Mouse (Mus musculus): ENCODE results near the gene Aff3.

Gene Aff3

DNA sequence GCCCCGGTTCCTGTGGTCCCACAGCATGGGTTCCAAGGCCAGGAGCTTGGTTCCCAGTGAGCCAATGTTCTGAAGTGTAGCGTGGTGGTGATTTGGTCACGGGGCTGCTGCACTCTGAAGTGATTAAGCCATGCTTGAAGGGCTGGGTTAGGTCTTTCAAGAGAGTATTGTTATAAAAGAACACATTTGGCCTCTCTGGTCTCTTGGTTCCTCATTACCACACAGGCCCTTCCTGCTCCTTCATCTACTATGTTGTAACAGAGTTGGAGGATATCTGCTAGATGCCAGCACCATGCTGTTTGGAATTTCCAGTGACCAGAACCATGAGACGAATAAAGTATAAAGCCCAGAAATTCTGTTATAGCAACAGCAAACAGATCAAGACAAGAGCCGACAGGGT, 431.6 kb downstream of the Aff3 start:
- DNase-seq (ENCODE audit: low spot score) = no peak

DNA sequence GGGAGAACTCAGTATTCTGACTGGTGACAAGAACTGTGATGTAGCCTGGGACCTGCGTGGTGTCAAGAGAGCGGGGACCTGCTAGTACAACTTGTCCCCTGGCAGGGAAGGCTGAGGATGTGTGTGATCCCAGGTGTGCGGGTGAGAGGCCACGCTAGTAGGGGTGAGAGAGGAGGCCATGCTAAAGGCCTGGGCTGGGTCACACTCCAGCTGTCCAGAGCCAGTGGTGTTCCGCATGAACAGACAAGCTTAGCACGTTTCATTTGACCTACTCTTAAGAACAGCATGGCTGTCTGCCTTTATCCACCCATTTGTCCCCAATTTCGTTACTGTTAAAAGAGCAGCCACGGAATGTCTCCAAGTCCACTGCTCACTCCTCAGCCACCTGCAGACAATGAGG, 434.7 kb downstream of the Aff3 start:
- DNase-seq (ENCODE audit: low spot score) = no peak

DNA sequence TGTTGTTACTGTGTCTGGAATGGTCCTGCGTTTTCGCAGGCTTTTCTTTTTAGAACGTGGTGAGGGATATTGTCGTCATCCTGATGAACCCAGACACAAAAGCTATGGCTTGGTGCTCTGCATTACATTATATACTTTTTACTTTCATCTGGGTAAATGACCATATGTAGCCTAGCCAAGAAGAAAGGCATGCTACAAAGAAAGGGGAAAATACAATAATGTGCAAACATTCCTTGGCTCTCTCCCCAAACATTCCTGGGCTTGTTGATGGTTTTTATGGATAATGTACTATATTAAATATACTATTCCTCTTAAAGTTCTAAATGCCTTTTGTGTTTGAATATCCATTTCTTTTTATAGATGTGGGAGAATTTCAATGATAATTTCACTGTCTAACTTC, 435.9 kb downstream of the Aff3 start:
- DNase-seq (ENCODE audit: low spot score) = no peak

DNA sequence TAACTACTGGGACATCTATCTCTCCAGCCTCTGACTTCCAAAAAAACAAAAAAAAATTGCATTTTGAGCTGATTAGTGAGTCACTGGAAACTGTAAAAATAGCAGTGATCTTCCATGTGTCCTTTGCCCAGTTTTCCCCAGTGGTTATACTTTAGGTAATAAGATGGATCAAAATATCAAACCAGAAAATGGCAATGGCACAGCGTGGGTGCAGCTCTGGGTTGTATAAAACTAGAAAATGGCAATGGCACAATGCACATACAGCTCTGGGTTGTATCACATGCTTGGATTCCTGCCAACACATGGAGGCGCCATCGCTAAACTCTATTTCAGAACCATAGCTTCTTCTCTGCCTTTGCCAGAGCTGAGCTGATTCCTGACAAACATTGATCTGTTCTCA, 439.6 kb downstream of the Aff3 start:
- no peak for DNase-seq (ENCODE audit: low spot score)

DNA sequence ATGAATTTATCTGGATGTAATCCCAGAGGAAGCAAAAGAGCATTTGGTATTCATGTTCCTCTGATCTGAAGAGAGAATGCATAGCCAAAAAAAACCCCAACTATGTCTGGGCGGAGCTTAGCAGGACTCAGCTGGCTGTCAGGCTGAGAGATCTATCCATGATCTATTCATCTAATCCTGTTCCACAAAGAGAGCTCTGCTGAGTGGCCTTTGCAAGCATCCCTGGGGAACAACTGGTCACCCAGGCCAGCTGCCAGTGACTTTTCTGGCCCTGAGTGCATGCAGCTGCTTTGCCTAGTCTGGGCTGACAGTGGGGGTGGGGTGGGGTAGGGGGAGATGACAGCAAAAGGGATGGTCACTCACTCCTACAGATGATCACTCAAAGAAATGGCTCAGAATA, 442.6 kb downstream of the Aff3 start:
- DNase-seq (ENCODE audit: low spot score) = no peak

DNA sequence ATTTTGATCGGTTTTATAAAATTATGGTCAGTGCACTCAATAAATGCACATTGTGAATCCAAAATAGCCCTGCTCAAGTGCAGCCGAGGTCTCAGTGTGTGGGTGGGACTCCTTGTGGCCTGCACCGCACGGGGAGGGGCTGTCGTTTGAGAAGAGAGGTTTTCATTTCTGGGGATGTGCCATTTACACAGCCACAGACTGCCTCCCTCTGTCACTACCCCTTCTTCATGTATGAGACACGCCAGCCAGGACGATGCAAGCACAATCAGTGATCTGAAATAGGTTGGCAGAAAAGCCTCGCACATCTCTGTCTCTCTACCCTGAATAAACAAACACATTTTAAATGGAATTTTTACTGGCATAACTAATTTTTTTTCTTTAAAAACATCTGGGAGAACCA, 443.3 kb downstream of the Aff3 start:
- DNase-seq (ENCODE audit: low spot score) = no peak

DNA sequence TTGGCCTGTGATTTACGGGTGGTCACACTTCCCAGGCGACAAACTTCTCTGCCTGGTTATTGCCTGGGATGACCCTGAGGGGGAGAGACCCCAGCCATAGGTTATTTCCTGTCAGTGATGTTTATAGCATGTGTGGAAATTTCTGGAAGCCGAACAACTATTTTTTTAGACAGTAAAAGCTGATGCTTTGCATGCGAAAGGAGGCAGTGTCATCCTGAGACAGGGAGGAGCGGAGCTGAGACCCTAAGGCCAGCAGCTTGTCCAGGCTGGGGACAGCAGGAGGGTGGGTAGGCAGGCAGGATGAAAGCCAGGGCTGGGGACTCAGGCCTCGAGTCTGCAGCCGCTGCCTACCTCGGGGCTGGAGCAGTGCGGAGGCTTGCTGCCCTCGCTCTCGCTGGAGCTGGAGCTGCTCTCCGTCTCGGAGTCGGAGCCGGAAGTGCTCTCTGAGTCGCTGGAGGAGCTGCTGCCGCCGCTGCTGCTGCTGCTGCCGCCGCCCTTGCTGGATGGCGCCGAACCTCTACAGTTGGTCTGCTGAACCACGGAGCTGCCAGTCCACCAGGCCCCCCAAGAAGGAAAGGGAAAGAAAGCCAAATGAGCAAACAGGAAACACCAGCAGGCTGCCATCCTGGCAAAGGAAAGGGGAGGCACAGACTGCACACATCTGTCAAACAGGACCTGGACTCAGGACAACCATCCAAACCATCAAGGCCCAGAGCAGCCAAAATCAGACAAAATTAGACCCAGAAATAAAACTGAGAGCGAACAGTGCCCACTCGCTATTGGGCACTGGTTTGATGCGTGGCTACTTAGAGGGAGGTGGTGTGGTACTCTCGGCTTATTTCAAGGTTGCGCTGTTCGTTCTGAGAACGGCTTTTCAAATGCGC, 446.6 kb downstream of the Aff3 start:
- peak; percentile 28 for DNase-seq (ENCODE audit: low spot score)

DNA sequence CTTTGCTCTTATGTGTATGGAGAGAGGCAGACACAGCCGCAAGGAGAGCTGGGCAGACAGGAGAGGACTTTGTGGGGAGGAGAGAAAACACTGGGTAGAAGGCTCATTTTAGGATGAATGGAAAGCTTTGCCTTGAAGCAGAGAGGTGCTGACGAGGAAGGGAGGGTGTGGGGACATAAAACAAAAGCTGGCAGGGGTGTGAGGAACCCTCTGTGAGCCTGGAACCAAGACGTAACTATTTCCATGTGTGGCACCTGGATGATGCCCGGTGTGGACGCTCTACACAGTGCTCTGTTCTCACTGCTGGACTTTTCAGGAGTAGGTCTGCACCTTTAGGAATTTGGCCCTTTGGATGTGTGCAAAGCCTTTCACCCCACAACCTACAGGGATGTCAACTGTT, 447.7 kb downstream of the Aff3 start:
- DNase-seq (ENCODE audit: low spot score) = no peak

DNA sequence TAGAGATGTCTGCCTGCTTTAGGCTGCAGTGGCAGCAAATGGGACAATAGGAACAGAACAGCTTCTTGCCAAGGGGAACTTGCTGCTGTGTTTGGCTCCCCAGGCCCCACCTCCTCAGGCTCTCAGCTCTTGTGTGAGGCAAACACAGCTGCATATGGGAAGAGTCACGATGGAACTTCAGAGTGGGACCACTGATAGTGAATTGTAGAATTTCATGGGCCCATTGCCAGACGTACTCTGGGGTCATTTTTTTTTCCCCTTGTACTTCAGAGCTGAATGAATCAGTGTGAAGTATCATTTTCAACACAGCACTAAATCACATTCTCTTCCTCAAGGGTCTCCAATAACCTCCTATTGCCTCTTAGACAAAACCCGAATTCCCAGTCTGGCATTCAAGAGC, 451.4 kb downstream of the Aff3 start:
- no peak for DNase-seq (ENCODE audit: low spot score)

DNA sequence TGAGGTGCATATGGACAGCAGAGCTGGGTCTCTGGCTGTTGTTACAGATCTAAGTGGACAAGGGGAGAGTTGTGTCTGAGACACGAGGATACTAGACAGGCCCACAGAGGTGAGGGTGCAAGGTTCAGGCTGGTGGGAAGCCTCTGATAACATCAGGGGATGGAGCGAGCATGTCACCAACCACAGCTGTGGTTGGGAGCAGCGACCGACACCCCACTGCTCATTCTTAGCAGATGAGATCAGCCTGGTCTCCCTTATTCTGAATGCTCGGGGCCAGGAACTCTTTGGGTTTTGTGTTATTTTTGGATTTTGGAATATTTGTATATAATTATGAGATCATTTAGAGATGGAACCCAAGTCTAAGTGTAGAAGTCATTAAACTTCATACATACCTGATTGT, 452.4 kb downstream of the Aff3 start:
- no peak for DNase-seq (ENCODE audit: low spot score)

DNA sequence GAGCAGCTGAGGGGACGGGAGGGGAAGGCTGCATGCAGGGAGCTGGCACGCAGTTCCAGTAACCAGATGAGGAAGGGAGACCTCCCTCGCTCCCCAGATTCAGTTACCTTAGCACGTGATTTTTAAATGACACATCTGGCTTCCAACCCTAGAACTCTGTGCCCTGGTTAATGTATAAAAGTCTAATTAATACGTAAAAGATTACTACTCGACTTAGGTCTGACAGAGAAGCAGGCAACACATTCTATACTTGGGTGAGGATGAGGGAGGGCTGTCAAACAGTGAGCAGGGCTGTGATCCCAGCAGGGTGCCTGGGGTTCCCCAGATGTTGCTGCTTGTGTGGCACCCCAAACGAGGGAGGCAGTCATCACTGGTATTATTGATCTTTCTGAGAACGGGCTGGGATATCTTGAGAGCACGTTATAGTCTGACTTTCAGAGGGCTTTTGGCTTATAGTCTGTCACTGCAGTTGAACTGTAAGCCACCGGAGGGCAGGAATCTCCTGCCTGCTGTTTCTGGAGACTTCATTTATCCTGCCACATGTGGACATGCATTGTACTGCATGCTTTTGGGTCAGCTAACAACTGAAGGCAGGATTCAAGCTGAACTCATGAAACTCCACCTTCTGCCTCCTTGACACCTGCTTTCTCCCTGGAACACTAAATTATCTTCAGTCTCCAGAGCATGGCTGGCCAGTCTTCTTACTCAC, 462.1 kb downstream of the Aff3 start:
- DNase-seq (ENCODE audit: low spot score) = peak; percentile 12

DNA sequence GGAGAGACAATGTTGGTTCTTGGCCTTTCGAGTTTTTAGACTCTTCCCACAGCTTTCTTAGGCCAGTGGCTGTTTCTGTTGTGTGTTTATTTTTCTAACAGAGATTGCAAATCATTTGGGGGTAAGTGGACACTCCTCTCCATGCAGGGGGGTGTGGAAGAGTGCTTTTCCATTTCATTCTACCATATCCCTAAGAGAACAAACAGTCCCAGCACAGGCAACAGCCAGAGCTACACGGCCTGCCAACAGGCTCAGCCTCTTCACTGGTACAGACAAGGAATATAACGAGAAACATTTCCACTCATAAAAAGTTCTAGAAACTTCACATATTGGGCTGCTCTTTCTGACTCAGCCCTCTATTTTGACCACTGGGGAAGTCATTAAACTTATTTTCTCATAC, 463.0 kb downstream of the Aff3 start:
- DNase-seq (ENCODE audit: low spot score) = no peak

DNA sequence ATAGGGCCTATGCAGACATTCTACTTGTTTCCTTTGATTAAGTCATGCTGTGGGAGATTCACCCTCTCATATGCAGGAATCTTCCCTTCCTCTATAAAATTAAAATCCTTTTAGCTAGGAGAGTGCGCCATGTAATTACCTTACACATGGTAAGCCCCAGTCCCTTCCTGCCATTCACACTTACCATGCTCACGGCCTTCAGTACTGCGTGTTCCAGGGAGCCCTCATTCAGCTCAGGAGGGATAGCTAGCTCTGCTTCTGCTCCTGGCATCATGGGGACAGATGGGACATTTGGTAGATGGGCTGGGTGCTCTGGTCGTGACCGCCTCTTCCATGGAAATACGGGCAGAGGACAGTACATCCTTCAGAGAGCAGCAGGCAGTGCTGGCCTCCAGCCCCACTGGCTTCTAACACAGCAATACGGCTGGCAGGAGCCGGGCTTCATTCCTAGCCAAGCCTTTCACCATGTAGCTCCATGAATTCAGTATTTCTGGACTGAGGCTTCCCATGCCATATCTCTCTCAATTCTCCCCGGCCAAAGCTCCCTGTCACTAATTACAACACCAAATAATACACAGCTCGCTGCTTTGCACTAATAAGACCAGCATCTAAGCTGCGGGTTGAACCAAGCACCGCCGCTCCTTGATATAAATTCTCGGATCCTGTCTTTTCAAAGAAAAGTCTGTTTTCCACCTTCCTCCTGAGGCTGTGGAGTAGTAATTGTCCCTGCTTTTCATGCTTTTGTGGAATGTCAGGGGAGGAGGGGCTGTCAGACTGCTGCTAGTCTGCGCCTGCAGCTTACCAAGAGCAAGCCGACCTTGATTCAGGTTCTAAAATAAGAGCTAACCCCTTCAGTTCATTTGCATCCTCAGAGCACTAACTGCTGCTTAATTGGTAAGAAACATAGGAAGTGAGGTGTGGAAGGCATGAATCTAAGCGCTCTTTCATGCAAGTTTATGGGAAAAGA, 464.8 kb downstream of the Aff3 start:
- DNase-seq (ENCODE audit: low spot score) = no peak

DNA sequence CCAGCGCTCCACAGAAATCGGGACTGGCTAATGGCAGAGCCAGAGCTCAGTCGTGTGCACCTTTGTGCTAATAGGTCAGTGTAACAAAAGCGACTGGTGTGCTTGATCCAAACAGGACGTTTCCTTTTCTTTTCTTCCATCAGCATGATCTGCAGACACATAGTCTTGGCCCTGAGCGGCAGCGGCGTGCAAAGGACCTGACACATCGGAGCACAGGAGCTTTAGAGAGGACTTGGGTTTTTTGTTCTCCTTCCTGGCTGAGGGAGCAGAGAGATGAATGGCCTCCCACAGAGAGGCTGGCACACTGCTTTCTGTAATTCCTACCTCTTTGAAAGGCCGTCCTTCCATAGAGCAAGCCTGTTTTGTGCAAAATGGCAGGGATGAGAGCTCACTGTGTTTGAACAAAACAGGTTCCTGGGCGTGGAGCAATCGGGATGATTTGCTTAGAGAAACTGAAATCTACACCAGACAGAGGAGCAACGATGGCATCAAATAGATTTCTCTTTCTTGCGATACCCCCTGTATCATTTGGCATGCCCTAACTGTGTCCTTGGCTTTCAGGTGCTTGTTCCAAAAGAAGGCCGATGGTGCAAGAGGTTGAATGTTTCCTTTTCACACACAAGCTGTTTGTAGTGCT, 466.2 kb downstream of the Aff3 start:
- DNase-seq (ENCODE audit: low spot score) = no peak

DNA sequence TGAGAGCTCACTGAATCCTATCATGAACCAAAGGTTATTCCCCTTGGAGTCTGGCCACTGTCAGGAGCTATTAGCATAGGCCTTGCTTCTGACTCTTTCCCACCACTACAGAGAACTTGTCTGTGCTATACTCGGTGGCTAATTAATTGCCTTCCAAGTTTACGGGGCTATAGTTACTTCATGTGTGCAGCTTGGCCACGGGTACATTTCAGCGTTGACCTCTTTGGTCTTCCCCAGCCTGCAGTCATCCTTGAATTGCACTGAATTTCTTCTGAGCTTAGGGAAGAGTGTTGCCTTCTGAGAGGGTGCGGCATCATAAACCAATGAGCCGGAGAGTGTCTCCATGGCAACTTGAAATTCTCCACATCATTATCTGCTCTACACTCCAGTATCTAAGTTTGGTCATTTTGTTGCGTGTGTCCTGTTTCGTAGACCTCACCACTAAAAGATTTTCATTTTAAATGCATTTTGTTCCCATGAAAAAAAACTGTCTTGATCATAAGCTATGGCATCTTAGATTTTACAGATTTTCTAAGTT, 467.5 kb downstream of the Aff3 start:
- DNase-seq (ENCODE audit: low spot score) = no peak

DNA sequence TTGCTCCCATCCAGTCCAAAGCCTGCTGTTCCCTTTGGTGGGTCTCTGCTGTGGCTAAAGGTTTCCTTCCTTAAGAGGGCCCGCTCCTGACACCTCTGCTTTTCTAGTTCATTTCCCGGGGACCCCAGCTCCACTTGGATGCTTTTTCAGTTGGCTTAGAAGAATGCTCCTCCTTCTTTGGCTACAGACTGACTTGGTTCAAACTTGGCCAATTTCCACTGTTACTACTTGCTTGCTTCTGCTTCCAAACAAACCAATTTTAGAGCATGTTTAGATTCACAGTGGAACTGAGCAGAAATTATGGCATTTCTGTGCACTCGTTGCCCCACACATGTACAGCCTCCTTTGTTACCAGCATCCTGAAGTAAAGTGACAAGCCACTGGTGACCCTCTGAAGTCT, 469.0 kb downstream of the Aff3 start:
- DNase-seq (ENCODE audit: low spot score) = no peak

DNA sequence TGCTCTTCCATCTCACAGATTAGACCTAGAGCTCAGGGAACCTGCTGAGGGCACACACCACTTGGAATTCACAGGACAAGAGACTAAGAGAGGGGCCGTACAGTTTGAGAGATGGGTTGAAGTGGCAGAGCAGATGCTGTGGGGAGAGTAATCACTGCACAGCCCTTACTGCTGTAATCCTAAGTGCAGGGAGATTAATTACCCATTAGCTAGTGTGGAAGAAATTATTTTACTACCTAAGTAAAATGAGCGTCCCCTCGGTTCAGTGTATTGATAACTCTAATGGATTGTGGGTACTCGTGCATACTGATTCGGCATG, 478.6 kb downstream of the Aff3 start:
- DNase-seq (ENCODE audit: low spot score) = no peak

DNA sequence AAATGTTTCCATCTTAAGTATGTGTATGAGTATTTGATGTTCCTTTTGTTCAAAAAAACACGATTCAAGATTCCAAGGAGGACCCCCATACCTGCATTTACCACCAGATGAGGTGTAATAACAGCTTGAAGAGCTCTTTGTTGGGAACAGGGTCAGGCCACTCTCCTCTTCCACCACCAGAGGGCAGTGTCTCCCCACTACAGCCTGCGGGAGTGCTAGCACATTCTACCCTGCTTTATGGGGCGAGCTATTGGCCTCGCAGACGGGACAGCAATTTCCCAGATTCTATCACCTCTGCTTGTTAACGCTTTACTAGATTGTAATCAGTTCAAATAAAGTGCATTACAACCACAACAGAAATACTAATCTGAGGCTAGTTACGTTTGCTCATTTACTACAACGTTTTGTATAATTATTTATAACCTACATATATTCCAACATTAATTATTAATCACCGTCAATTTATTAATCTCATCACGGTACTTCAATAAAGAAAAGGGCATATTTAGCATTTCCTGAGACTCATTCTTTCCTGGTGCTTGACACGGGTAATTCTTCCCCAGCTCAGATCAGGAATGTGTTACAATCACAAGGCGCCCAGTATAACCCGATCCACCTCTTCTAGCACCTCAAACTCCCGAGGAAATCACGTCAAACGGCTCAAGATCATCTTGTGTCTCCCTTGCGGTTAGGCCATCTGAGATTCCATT, 479.1 kb downstream of the Aff3 start:
- peak; percentile 82 for DNase-seq (ENCODE audit: low spot score)

DNA sequence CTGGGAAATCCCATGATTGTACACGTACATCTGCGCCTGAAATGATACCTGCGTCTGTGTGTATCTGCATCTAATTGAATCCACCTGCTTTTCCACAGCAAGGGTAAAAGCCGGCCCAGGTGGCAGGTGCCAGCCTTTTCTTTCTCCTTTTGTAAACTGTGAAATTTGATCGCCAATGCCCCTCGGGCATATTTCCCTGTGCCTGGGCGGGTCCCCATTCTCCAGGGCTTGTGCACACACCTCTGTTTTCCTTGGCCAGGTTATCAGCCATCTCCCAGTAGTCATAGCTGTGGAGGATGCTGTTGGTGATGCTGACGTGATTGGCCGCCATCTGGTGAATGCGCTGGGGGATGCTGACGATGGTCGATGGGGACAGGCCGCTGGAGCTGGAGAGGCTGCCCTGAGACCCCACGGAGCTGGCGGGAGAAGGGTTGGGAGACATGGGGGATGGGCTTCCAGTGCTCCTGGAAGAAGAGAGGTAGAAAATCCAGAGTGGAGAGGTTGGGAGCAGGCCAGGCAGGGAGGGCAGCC, 483.7 kb downstream of the Aff3 start:
- DNase-seq (ENCODE audit: low spot score) = no peak

DNA sequence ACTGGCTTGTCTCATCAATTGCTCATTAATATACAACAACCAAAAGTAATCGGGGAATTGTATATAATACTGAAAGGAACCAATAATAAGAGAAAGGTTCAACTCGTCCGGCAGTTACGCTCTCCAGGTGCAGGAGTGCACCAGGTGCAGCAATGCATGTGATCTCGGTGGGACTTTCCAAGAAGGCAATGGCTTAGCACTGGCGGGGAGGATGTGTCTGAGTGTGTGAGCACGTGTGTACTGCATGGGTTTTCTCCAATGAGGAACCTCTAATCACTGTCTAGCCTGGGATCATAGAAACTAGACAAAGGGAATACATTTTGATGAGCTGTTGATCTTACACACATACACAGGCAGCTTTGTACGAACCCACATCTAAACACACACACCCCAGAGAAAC, 485.8 kb downstream of the Aff3 start:
- no peak for DNase-seq (ENCODE audit: low spot score)

DNA sequence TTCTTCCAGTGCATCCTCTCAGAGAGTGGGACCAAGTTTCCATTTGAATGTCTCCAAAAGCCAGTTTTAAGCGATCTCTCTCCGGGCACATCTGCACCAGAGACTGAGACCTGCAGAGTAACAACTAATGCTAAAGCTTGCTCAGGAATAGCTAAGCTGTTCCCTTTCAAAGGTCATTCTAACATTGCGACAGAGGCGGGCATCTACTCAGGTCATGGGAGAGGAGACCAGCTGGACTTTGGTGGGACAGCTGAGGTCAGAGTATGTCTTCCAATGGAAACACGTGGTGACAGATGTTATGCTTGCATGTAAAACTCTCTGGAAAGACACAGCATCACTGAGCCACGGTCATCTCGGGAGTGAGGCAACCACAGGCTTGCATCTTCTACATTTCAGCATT, 488.7 kb downstream of the Aff3 start:
- DNase-seq (ENCODE audit: low spot score) = no peak

All from urinary bladder, postnatal 14 days (tissue).